Mouse (Mus musculus) forebrain, postnatal 0 days (tissue): ENCODE results near the gene 1700018B08Rik. TPM values are rescaled to one million over a fixed set of nuclear protein-coding genes. Genes with fewer than 3 reads are reported as not detected.

Source experiments
- ATAC-seq: fragments of 200-750 bp; cut with Nextera tagmentation; 2 replicates; pipeline ENCODE4 v1.8.0; 2017; ENCODE audit warnings: mild to moderate bottlenecking, moderate library complexity
- DNase-seq: peaks from one replicate; pipeline ENCODE4 v3.0.0-alpha.2; 2015
- H3K27ac ChIP-seq: fragments of 300-500 bp; sonication (generic); 2 replicates; pipeline ENCODE4 v1.5.1; 2014; ENCODE audit warnings: low read depth, mild to moderate bottlenecking, antibody characterized with exemption, low read length, moderate library complexity, mixed read lengths
- H3K27me3 ChIP-seq: fragments of 300-500 bp; sonication (generic); 2 replicates; pipeline ENCODE4 v1.6.1; 2014; ENCODE audit warnings: mild to moderate bottlenecking, low read length, mixed read lengths; ENCODE audit not compliant: insufficient read depth
- H3K36me3 ChIP-seq: fragments of 300-500 bp; sonication (generic); 2 replicates; pipeline ENCODE4 v1.6.1; 2014; ENCODE audit warnings: mild to moderate bottlenecking, moderate library complexity; ENCODE audit not compliant: insufficient read depth
- H3K4me1 ChIP-seq: fragments of 300-500 bp; sonication (generic); 2 replicates; pipeline ENCODE4 v1.6.1; 2014; ENCODE audit warnings: antibody characterized with exemption; ENCODE audit not compliant: insufficient read depth
- H3K4me2 ChIP-seq: fragments of 300-500 bp; sonication (generic); 2 replicates; pipeline ENCODE4 v1.6.1; 2014; ENCODE audit warnings: low read depth, mild to moderate bottlenecking, moderate library complexity
- H3K4me3 ChIP-seq: fragments of 300-500 bp; sonication (generic); 2 replicates; pipeline ENCODE4 v1.5.1; 2014; ENCODE audit warnings: low read depth, low read length, mixed read lengths
- H3K9ac ChIP-seq: fragments of 300-500 bp; sonication (generic); 2 replicates; pipeline ENCODE4 v1.6.1; 2014; ENCODE audit warnings: mild to moderate bottlenecking
- H3K9me3 ChIP-seq: fragments of 300-500 bp; sonication (generic); 2 replicates; pipeline ENCODE4 v1.6.1; 2016; ENCODE audit warnings: low read length
- CTCF ChIP-seq: sonication (generic); IDR thresholded peaks from 2 replicates; pipeline ENCODE4 v1.5.1; 2016; ENCODE audit warnings: antibody characterized with exemption, control low read depth, low read depth
- WGBS: fragments of 180-500 bp; shearing (Covaris S2); extraction: QIAGEN DNeasy Blood & Tissue Kit; methylation state at CpG from one replicate; pipeline ENCODE4 v1.1.7; 2014; 5-methylcytosine and 5-hydroxymethylcytosine counted together
- polyA plus RNA-seq: library from polyadenylated mRNA; unstranded; fragments of >200 nt; fragmentation: Nextera tagmentation; extraction: Ambion mirVana; gene quantifications from 2 replicates; pipeline ENCODE4 v1.2.1, GENCODE M21; 2015
- total RNA-seq: library from RNA; depleted of rRNA; stranded (reverse); fragments of >200 nt; gene quantifications from 2 replicates; pipeline ENCODE4 v1.2.3, GENCODE M21; 2014

1700018B08Rik gene
- total and polyA plus RNA-seq, 2 experiments from 2014 or later = not detected

DNA sequence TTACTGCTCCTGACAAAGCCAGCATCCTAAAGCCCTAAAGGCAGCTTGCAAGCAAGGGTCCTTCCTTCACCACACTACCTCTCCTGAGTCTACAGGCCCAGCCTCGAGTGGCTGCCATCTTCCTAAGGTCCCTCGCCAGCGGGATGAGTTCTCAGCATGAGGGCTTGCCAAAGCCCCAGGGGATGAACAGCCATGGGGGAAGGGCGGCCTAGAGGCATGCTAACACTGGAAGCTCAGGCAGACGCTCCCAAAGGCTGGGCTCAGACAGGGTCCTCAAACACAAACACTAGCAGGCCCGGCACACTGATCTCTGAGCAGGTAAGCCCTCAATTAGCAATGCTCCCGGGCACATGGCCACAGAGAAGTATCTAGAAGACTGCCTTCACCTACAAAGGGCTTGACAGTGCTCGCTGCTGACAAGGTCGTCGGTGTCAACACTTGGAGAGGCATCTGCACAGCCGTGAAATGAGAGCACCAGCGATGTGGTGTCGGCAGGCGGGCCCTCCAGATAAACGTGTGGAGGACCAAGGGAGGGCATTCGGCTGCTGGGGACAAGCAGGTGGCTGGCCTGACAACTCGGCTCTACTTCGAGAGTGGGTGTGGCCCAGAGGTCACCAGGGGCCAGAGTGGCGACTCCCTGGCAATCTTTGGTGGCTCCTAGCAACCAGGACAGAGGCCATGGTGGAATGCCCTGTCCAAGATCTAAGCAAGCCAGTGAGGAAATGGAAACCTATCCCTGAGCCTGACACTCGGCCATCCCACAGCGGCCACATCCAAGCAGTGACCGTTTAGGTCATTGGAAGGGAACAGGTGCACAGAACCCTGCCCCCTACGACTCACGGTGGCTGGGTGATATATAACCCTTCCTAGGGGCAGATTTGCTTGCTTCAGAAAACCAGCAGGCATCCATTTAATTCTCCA is 7.2 kb upstream of the 1700018B08Rik start:
- no peak for TF ChIP-seq CTCF
- ATAC-seq (no peak), DNase-seq (no peak)
- no peaks in the 10 kb centered on the region for H3K4me1 ChIP-seq
- no peaks in the 10 kb centered on the region for H3K9me3 ChIP-seq
- no peak overlapping the region for H3K27ac ChIP-seq
- WGBS = 75% methylated on average over 24 of the region's 24 CpGs
- H3K27me3 ChIP-seq = no peaks in the 10 kb centered on the region
- H3K4me2 ChIP-seq = no peak overlapping the region
- H3K36me3 ChIP-seq = peaks cover 58% of the 10 kb centered on the region
- no peak overlapping the region for H3K9ac ChIP-seq
- H3K4me3 ChIP-seq = no peak overlapping the region

DNA sequence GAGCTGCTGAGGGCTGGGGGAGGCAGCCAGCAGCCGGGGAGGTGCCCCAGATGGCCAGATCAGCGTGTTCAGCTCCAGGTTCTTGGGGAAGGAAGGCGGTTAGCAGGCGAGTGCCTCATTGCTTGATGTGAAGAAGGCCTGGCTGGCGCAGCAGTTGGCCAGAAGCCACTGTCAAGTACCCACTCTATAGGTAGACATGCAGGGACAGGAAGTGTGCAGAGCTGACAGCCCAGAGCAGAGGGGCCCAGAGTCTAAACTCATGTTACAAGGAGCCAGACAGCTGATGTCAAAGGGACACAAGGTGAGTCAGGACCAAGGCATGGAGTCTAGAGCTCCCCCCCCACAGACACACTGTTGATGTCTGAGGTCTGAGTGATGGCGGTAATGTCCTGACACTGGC is 5.9 kb upstream of the 1700018B08Rik start:
- no peak overlapping the region for H3K4me3 ChIP-seq
- no peak for TF ChIP-seq CTCF
- no peak overlapping the region for H3K4me2 ChIP-seq
- DNase-seq = no peak
- H3K27me3 ChIP-seq = no peaks in the 10 kb centered on the region
- no peak overlapping the region for H3K27ac ChIP-seq
- no peak overlapping the region for H3K9ac ChIP-seq
- ATAC-seq = no peak
- H3K36me3 ChIP-seq = peaks cover 52% of the 10 kb centered on the region
- 91% methylated on average over 6 of the region's 6 CpGs for WGBS
- no peaks in the 10 kb centered on the region for H3K9me3 ChIP-seq
- no peaks in the 10 kb centered on the region for H3K4me1 ChIP-seq

DNA sequence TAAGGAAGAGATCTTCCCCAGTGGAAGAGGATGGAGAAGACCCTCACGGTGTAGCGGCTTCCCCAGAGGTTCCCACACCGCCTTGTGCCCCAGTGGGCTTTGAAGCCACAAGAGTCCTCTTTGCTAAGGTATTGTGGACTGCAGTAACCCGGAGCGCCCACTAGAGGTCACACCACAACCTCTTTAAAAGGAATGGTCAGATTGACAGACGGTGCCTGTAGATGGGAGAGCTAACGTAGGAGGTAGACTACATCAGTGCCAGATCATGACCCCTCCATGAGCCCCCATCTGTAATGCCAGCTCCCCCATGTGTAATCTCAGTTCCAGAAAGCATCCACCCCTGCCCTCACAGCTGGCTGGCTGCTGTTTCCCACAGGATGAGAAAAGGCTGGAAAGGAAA is 3.0 kb upstream of the 1700018B08Rik start:
- H3K27ac ChIP-seq = no peak overlapping the region
- TF ChIP-seq CTCF = peak; percentile 89
- peaks cover 30% of the 10 kb centered on the region for H3K36me3 ChIP-seq
- no peak overlapping the region for H3K4me3 ChIP-seq
- H3K9ac ChIP-seq = no peak overlapping the region
- DNase-seq = peak; percentile 85
- ATAC-seq = peak; percentile 51; the same call in 1 of the 2 replicates
- no peak overlapping the region for H3K4me2 ChIP-seq
- WGBS = 11% methylated on average over 7 of the region's 7 CpGs
- no peaks in the 10 kb centered on the region for H3K4me1 ChIP-seq
- no peaks in the 10 kb centered on the region for H3K9me3 ChIP-seq
- no peaks in the 10 kb centered on the region for H3K27me3 ChIP-seq

DNA sequence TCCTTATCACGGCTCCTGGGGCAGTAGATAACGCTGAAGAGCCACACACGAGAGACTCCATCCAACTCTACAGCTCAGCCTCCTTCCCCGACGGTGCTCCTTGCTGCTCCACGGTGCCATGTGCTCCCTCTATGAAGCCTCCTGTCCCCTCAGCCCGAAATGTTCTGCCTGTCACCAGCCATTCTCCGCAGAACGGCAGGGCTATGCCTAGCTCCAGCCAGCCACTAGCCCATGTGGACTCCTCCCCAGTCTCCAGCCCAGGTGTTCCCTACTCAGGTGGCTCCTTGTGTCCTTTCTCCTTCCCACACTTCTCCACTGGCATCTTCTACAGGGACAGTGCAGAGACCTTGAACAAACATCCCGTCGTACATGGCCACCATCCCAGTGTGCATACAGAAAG is 816 bp upstream of the 1700018B08Rik start:
- no peak for ATAC-seq
- H3K4me1 ChIP-seq = no peaks in the 10 kb centered on the region

DNA sequence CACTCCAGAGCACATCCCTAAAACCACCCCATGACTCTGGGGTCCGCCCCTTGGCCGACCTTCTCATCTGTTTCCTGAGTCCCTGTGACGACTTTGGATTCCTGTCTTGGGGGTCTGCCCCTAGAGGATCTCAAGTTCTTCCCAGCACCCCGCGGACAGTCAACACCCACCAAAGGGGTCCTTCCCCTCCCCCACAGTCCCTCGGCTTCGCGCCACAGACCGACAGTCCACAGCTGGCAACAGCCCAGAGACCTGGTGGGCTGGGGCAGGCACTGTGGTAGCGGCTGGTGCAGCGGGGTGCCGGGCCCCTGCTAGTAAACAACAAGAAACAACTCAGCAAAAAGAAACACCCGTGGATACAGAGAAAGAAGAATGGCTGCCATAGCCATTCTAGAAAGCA is 1.2 kb downstream of the 1700018B08Rik start:
- ATAC-seq (no peak), DNase-seq (no peak)
- Histone ChIP-seq H3K4me3 (no peak overlapping the region), H3K27ac (no peak overlapping the region), H3K36me3 (no peaks in the 10 kb centered on the region), H3K9ac (no peak overlapping the region), H3K4me2 (no peak overlapping the region), H3K4me1 (no peaks in the 10 kb centered on the region), H3K27me3 (no peaks in the 10 kb centered on the region), H3K9me3 (no peaks in the 10 kb centered on the region)
- TF ChIP-seq CTCF = no peak
- WGBS = 53% methylated on average over 13 of the region's 13 CpGs

More for the DNA sequence above, 816 bp upstream of the 1700018B08Rik start:
- no peak for DNase-seq
- H3K9me3 ChIP-seq = no peaks in the 10 kb centered on the region
- H3K4me2 ChIP-seq = no peak overlapping the region
- H3K27ac ChIP-seq = no peak overlapping the region
- no peak overlapping the region for H3K4me3 ChIP-seq
- no peak for TF ChIP-seq CTCF
- no peak overlapping the region for H3K9ac ChIP-seq
- no peaks in the 10 kb centered on the region for H3K27me3 ChIP-seq
- WGBS = 81% methylated on average over 11 of the region's 11 CpGs
- H3K36me3 ChIP-seq = peaks cover 9% of the 10 kb centered on the region

DNA sequence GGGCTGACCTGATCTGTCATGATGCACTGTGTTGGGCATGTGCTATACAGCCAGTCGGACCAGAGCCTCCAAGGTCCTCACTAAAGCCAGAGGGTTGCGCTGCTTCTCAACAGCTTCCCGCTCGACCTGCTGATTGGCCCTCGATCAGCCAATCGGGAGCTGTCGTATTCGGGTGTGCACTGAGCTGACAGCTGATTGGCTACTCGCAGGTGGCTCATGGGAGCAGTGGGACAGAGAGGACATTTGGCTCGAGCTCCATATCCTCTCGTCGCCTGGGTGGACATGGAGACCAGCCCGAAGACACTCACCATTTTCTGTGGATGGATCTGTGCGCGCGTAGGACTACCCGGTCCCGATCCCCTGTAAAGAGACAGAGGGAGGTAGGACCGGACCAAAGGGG is 2.3 kb downstream of the 1700018B08Rik start:
- no peak for DNase-seq
- H3K9me3 ChIP-seq = no peaks in the 10 kb centered on the region
- no peak overlapping the region for H3K4me2 ChIP-seq
- no peaks in the 10 kb centered on the region for H3K4me1 ChIP-seq
- no peak overlapping the region for H3K9ac ChIP-seq
- no peaks in the 10 kb centered on the region for H3K27me3 ChIP-seq
- no peak for TF ChIP-seq CTCF
- H3K36me3 ChIP-seq = no peaks in the 10 kb centered on the region
- 85% methylated on average over 19 of the region's 19 CpGs for WGBS
- ATAC-seq = no peak
- no peak overlapping the region for H3K27ac ChIP-seq
- H3K4me3 ChIP-seq = no peak overlapping the region

DNA sequence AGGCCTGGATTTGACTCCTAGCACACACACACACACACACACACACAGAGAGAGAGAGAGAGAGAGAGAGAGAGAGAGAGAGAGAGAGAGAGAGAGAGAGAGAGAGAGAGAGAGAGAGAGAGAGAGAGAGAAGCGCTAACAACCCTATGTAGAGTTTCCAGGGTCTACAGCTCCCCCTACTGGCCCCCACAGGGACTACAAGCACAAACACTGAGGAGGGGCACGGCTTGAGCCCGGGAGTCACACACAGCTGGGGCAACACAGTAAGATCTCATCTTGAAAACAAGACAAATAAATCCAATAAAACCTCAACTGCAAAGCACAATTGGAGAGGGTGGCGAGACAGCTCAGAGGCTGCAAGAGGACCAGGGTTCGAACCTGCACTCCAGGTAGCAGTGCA is 11.7 kb downstream of the 1700018B08Rik start:
- Histone ChIP-seq H3K4me3 (no peak overlapping the region), H3K9ac (no peak overlapping the region), H3K27ac (no peak overlapping the region), H3K9me3 (no peaks in the 10 kb centered on the region), H3K4me1 (no peaks in the 10 kb centered on the region), H3K27me3 (no peaks in the 10 kb centered on the region), H3K36me3 (no peaks in the 10 kb centered on the region), H3K4me2 (no peak overlapping the region)
- peak; percentile 22 for DNase-seq
- ATAC-seq = no peak
- 50% methylated on average over 5 of the region's 5 CpGs for WGBS
- peak; percentile 51 for TF ChIP-seq CTCF
